Mouse (Mus musculus) limb, embryonic 12.5 days (tissue): ENCODE measurements around the gene Fam98a. TPM values are rescaled to one million over a fixed set of nuclear protein-coding genes. Genes with fewer than 3 reads are reported as not detected.

Experiments used
- ATAC-seq: fragments of 200-750 bp; cut with Nextera tagmentation; 2 replicates; pipeline ENCODE4 v1.8.0; 2017; ENCODE audit warnings: low read depth, moderate TSS enrichment; ENCODE audit not compliant: insufficient number of reproducible peaks, insufficient read depth, low FRiP score, low TSS enrichment
- H3K27ac ChIP-seq: fragments of 300-500 bp; sonication (generic); 2 replicates; pipeline ENCODE4 v1.5.1; 2016; ENCODE audit warnings: mild to moderate bottlenecking, moderate library complexity
- H3K27me3 ChIP-seq: fragments of 300-500 bp; sonication (generic); 2 replicates; pipeline ENCODE4 v1.6.1; 2016; ENCODE audit warnings: mild to moderate bottlenecking, moderate library complexity
- H3K36me3 ChIP-seq: fragments of 300-500 bp; sonication (generic); 2 replicates; pipeline ENCODE4 v1.6.1; 2016; ENCODE audit warnings: mild to moderate bottlenecking, moderate library complexity
- H3K4me1 ChIP-seq: fragments of 300-500 bp; sonication (generic); replicated peaks from 2 replicates; pipeline ENCODE4 v1.6.1; 2016
- H3K4me2 ChIP-seq: fragments of 300-500 bp; sonication (generic); 2 replicates; pipeline ENCODE4 v1.6.1; 2016; ENCODE audit warnings: mild to moderate bottlenecking, moderate library complexity
- H3K4me3 ChIP-seq: fragments of 300-500 bp; sonication (generic); replicated peaks from 2 replicates; pipeline ENCODE4 v1.5.1; 2016; ENCODE audit warnings: mild to moderate bottlenecking
- H3K9ac ChIP-seq: fragments of 300-500 bp; sonication (generic); replicated peaks from 2 replicates; pipeline ENCODE4 v1.6.1; 2016; ENCODE audit warnings: mild to moderate bottlenecking, moderate library complexity
- H3K9me3 ChIP-seq: fragments of 300-500 bp; sonication (generic); 2 replicates; pipeline ENCODE4 v1.6.1; 2016; ENCODE audit warnings: mild to moderate bottlenecking, moderate library complexity
- WGBS: fragments of 180-500 bp; shearing (Covaris S2); methylation state at CpG from one replicate; pipeline ENCODE4 v1.1.7; 2016; 5-methylcytosine and 5-hydroxymethylcytosine counted together
- polyA plus RNA-seq: library from polyadenylated mRNA; unstranded; fragments of >200 nt; fragmentation: Nextera tagmentation; extraction: Ambion mirVana; gene quantifications from 2 replicates; pipeline ENCODE4 v1.2.1, GENCODE M21; 2016

The Fam98a gene
- polyA plus RNA-seq, 1 experiment from 2014 or later = 22.6 TPM

DNA sequence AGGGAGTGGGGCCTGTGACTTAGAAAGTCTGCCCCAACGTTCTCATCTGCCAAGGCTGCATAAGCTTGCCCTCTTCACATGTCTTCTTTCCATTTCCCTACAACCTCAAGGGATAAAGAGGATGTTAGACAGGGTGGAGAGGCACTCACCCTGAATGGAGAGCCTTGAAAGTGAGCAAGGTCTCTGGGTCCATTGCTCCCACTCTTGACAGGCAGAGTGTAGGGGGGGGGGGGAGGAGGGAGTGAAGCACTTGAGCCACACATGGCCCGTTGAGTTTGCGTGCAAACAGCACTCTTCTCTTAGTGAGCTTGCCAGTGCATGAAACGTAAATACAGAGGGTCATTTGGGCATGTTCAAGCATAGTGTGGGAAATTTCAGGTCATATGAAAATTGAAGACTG is 56.5 kb downstream of the Fam98a start:
- Histone ChIP-seq H3K36me3 (no peaks in the 10 kb centered on the region), H3K4me1 (no peaks in the 10 kb centered on the region), H3K27ac (no peak overlapping the region), H3K9me3 (no peaks in the 10 kb centered on the region), H3K9ac (no peak overlapping the region), H3K4me2 (no peak overlapping the region), H3K4me3 (no peak overlapping the region), H3K27me3 (no peaks in the 10 kb centered on the region)
- no peak for ATAC-seq
- WGBS = 75% methylated on average over 4 of the region's 4 CpGs

Other genes starting within 250 kb of the Fam98a start
- gene Rasgrp3, start 116.0 kb downstream of the Fam98a start, polyA plus RNA-seq = 6.4 and 7.4 TPM in 2 replicates